Mouse (Mus musculus) kidney, adult 18-20 months (tissue): Measurements from ENCODE around the gene A430005L14Rik.
A peak's percentile ranks its signal among the peaks of the same experiment; 100 is the strongest.
"Not testable (repeated sequence)": the region's sequence is repeated elsewhere in the genome, so short reads cannot be mapped to it uniquely, and the experiment has no call there.

Source experiments
- DNase-seq: peaks from one replicate; pipeline ENCODE4 v3.0.0; 2021

A430005L14Rik gene

GRCm38 (mm10) chr4:153956569-153957405 is at the start of gene A430005L14Rik:
TSS of gene A430005L14Rik (plus strand) at chr4:153957237.
- DNase-seq, result peak; percentile 97

DNA sequence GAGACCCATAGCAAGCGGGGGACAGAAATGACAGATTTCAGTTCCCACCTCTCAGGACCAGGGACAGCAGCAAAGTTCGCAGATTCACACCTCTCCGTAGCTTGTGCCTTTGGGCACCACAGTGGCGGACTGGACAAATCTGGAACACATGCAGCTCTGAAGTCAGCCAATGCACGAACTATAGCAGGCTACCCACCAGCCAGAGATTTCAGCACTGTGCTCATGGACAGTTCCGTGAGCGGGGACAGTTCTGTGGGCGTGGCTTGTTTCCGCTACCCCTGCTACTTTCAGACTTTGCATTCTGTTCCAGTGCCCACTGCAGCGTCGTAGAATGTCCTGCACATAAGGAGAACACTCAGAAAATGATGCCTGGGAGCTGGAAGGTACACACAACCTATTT is 49.5 kb upstream of the A430005L14Rik start:
- peak; percentile 5 for DNase-seq

DNA sequence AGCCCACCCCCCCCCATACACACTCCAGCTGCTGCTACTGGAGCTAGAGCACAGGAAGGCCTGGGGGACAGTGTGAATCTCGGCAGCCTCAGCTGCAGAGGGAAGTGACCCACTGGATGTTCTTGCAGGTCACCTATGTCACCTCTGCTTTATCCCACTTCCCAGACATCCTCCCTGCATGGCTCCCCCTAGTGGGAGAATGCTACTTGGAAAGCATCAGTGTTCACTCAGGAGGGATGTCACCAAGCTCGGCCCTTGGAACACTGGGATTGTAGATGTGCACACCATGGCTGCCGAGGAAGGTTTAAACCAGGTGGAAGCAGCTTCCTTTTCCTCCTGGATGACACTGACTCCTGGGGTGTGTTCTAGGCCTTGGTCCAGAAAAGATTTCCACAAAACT is 43.4 kb upstream of the A430005L14Rik start:
- DNase-seq, result no peak

GRCm38 (mm10) chr4:153917773-153918500 is 39.1 kb upstream of the A430005L14Rik start:
- DNase-seq, result no peak

GRCm38 (mm10) chr4:153920517-153921233 is 36.4 kb upstream of the A430005L14Rik start:
- no peak for DNase-seq

DNA sequence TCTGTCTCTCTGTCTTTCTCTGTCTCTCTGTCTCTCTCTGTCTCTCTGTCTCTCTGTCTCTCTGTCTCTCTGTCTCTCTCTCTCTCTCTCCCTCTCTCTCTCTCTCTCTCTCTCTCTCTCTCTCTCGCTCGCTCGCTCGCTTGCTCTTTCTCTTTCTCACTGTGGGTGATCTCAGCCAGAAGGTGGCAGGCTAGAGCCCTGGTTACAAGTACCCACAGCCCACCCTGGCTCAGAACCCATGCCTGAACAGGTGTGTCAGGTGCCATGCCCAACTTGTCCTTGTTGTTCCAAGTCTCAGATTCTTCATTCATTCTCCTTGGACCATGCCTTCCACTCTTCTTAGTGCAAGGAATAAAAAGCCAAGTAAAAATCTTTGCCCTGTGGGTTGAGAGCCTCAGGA is 34.9 kb upstream of the A430005L14Rik start:
- DNase-seq, result not testable (repeated sequence)

DNA sequence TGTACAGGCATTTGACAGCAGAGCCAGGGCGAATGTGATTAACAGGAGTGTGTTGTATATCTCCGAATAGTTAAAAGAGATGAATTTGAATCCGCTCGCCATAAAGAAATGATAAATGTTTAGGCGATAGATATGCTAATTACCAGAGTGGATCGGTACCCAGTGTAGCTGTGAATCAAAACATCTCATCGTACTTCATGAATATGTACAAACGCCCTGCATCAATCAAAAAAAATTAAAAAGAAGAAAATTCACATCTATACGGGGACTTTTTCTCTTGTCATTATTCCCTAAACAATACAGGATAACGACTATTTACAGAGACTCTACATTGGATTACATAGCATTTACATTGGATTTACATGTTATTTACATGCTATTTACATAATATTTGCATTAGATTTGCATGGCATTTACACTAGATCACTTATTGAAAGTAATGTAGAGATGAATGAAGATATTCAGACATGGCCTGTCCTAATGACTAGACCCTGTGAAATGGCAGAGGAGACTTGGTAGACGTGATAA is 28.2 kb upstream of the A430005L14Rik start:
- DNase-seq, result no peak

- no peak for DNase-seq
Observed at GRCm38 (mm10) chr4:153929425-153929824, 27.6 kb upstream of the A430005L14Rik start.

- no peak for DNase-seq
Observed at GRCm38 (mm10) chr4:153929921-153930320, 27.1 kb upstream of the A430005L14Rik start.

GRCm38 (mm10) chr4:153943243-153943642 is 13.8 kb upstream of the A430005L14Rik start:
- peak; percentile 9 for DNase-seq

GRCm38 (mm10) chr4:153944261-153944660 is 12.8 kb upstream of the A430005L14Rik start:
- no peak for DNase-seq

- DNase-seq, result no peak
Observed at GRCm38 (mm10) chr4:153945741-153946140, 11.3 kb upstream of the A430005L14Rik start.

GRCm38 (mm10) chr4:153950372-153950771 is 6.7 kb upstream of the A430005L14Rik start:
- no peak for DNase-seq

GRCm38 (mm10) chr4:153951150-153951549 is 5.9 kb upstream of the A430005L14Rik start:
- DNase-seq, result no peak

DNA sequence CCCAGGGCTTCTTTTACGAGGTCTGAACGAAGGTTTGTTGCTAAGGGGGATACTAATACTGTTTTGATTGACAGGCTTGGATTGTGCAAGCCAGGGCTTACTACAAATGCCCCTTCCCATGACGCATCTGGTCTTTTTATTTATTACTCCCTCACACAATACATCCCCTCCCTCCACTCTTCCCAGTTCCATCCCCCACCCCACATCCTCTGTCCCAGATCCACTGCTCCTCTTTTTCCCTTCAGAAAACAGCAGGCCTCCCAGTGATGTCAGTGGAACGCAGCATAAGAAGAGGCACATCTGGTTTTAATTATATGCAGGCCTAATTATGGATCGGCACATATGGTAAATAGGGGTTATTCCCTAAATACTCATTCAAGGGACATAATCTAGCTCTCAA is 5.3 kb upstream of the A430005L14Rik start:
- no peak for DNase-seq

DNA sequence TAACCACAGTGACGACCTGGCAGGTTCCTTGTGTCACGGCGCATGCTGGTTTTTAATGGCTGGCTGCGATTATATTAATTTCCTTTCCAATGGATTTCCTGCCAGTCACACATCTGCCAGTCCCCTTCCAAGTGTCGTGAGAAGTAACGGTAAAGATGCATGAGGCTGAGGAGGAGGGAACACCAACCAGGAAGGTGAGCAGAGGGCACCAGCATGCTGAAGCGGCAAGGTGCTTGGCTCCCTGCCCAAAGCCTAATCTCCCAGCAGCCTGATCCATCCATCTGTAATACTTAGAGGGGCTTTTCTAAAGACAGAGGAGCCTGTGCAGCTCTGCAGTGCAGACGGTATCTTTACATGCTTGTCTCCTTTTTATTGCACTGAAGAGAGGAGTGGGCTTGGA is 1.4 kb upstream of the A430005L14Rik start:
- no peak for DNase-seq

DNA sequence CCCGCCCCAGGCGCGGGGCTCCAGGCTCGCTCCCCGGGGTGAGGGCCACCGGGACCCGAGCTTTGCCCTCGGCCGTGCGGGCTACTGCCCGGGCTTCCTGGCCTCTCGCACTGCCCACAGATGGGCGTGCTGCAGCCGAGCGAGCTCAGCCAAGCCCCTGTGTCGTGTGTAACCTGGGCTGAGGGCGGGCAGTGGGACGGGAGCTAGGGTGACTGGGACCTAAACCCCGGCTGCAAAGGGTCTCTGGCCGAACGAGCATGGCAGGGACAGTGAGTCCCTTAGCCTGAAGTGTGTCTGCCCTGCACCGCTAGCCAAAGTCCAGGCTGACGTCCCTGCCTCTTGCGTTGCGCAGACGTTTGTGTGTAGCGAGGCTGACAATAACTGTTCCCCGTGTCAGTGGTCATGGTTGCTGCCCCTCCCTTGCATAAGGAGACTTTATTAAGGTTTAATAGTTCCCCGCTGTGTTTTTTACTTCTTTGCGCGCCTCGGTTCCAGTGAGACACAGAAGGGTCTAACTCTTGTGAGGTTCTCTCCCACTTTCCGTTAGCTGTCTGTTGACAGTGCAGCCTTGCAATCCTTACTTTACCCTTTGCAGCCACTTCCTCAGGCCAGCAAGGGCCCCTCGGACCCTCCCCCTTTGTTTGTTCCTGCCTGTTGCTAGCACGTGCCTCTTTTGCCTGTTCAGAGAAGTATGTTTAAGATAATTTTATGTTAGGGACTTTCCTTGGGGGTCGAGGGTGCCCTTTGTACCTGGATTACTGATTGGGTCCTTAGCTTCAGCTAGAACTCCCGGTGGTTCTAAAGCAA is 610 bp downstream of the A430005L14Rik start:
- DNase-seq, result no peak

GRCm38 (mm10) chr4:153962631-153963030 is 5.6 kb downstream of the A430005L14Rik start:
- DNase-seq, result no peak

GRCm38 (mm10) chr4:153966651-153967050 is 9.6 kb downstream of the A430005L14Rik start:
- no peak for DNase-seq

GRCm38 (mm10) chr4:153967556-153967955 is 10.5 kb downstream of the A430005L14Rik start:
- no peak for DNase-seq

DNA sequence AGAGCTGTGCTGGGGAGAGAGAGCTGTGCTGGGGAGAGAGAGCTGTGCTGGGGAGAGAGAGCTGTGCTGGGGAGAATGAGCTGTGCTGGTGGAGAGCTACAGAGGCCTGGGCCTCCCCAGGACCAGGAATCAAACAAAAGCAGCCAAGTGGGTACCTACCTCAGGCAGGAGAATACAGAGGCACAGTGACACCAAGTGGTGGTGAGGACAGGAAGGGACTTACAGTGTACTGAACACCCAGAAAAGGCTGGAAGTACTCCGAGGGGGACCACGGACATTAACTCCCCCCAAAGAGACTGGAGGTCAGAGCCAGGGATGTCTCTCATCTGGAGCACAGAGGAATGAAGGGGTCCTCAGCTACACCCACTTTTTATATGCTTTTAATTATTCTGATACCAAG is 11.0 kb downstream of the A430005L14Rik start:
- no peak for DNase-seq
